Mouse (Mus musculus): Measurements from ENCODE around the gene Rad23a. TPM values are rescaled to one million over a fixed set of nuclear protein-coding genes. Genes with fewer than 3 reads are reported as not detected.

Gene Rad23a
- polyA plus RNA-seq, 1 experiment from 2014 or later = 122 TPM

- H3K4me1 ChIP-seq (ENCODE audit: control insufficient read depth, insufficient read depth, low read length) = peaks cover 3% of the 10 kb centered on the region
- no peaks in the 10 kb centered on the region for H3K36me3 ChIP-seq (ENCODE audit: control insufficient read depth, insufficient read depth, low read length)
- H3K27me3 ChIP-seq (ENCODE audit: control insufficient read depth, insufficient read depth, low read length) = no peaks in the 10 kb centered on the region
- ATAC-seq (ENCODE audit: insufficient read depth, low FRiP score) = peak; percentile 82
- H3K27ac ChIP-seq (ENCODE audit: low read length) = no peak overlapping the region
- peak overlapping the region; percentile 42 for H3K4me2 ChIP-seq (ENCODE audit: low read depth, low read length)
- H3K9ac ChIP-seq (ENCODE audit: low read length) = peak overlapping the region; percentile 51; the same call in 1 of the 2 replicates
- H3K9me3 ChIP-seq (replicated peaks; ENCODE audit: control insufficient read depth, low read length) = no peaks in the 10 kb centered on the region
- under 1% methylated on average over 18 of the region's 18 CpGs for WGBS
- H3K4me3 ChIP-seq (replicated peaks; ENCODE audit: low read length) = peak overlapping the region; percentile 20; the same call in 1 of the 2 replicates
Measured at GRCm38 (mm10) chr8:84823653-84824052, 16.8 kb downstream of the Rad23a start.

GRCm38 (mm10) chr8:84822723-84823122 is 17.7 kb downstream of the Rad23a start, which contains the start of gene Dand5:
Gene Dand5, minus strand, starts transcription at chr8:84822823.
- Histone ChIP-seq H3K36me3 (ENCODE audit: control insufficient read depth, insufficient read depth, low read length) (no peaks in the 10 kb centered on the region), H3K9me3 (replicated peaks; ENCODE audit: control insufficient read depth, low read length) (no peaks in the 10 kb centered on the region), H3K27me3 (ENCODE audit: control insufficient read depth, insufficient read depth, low read length) (no peaks in the 10 kb centered on the region), H3K9ac (ENCODE audit: low read length) (peak within 1 kb of the TSS; percentile 51; the same call in 1 of the 2 replicates), H3K4me3 (replicated peaks; ENCODE audit: low read length) (peak within 1 kb of the TSS; percentile 20; the same call in 1 of the 2 replicates), H3K27ac (ENCODE audit: low read length) (no peak within 1 kb of the TSS), H3K4me2 (ENCODE audit: low read depth, low read length) (peak within 1 kb of the TSS; percentile 42), H3K4me1 (ENCODE audit: control insufficient read depth, insufficient read depth, low read length) (peaks cover 3% of the 10 kb centered on the region)
- 47% methylated on average over 3 of the region's 3 CpGs for WGBS
- no peak for ATAC-seq (ENCODE audit: insufficient read depth, low FRiP score)

GRCm38 (mm10) chr8:84816117-84816516 is 24.3 kb downstream of the Rad23a start:
- Histone ChIP-seq H3K4me1 (ENCODE audit: control insufficient read depth, insufficient read depth, low read length) (peaks cover 8% of the 10 kb centered on the region; the same call in 1 of the 2 replicates), H3K36me3 (ENCODE audit: control insufficient read depth, insufficient read depth, low read length) (no peaks in the 10 kb centered on the region), H3K27me3 (ENCODE audit: control insufficient read depth, insufficient read depth, low read length) (peaks cover 6% of the 10 kb centered on the region), H3K9ac (ENCODE audit: low read length) (no peak overlapping the region), H3K4me3 (replicated peaks; ENCODE audit: low read length) (no peak overlapping the region), H3K27ac (ENCODE audit: low read length) (no peak overlapping the region), H3K9me3 (replicated peaks; ENCODE audit: control insufficient read depth, low read length) (no peaks in the 10 kb centered on the region), H3K4me2 (ENCODE audit: low read depth, low read length) (no peak overlapping the region)
- ATAC-seq (ENCODE audit: insufficient read depth, low FRiP score) = no peak
- WGBS = 76% methylated on average over 17 of the region's 17 CpGs

- Histone ChIP-seq H3K27ac (ENCODE audit: low read length) (no peak overlapping the region), H3K9me3 (replicated peaks; ENCODE audit: control insufficient read depth, low read length) (no peaks in the 10 kb centered on the region), H3K27me3 (ENCODE audit: control insufficient read depth, insufficient read depth, low read length) (peaks cover 6% of the 10 kb centered on the region), H3K4me1 (ENCODE audit: control insufficient read depth, insufficient read depth, low read length) (peaks cover 10% of the 10 kb centered on the region; the same call in 1 of the 2 replicates), H3K4me2 (ENCODE audit: low read depth, low read length) (no peak overlapping the region), H3K9ac (ENCODE audit: low read length) (no peak overlapping the region), H3K36me3 (ENCODE audit: control insufficient read depth, insufficient read depth, low read length) (no peaks in the 10 kb centered on the region), H3K4me3 (replicated peaks; ENCODE audit: low read length) (no peak overlapping the region)
- peak; percentile 81 for ATAC-seq (ENCODE audit: insufficient read depth, low FRiP score)
- WGBS = 9% methylated on average over 9 of the region's 9 CpGs
Measured at GRCm38 (mm10) chr8:84815547-84815946, 24.9 kb downstream of the Rad23a start.

GRCm38 (mm10) chr8:84814555-84815441 is 25.7 kb downstream of the Rad23a start:
- peaks cover 6% of the 10 kb centered on the region for H3K27me3 ChIP-seq (ENCODE audit: control insufficient read depth, insufficient read depth, low read length)
- H3K4me2 ChIP-seq (ENCODE audit: low read depth, low read length) = no peak overlapping the region
- no peak overlapping the region for H3K4me3 ChIP-seq (replicated peaks; ENCODE audit: low read length)
- H3K9ac ChIP-seq (ENCODE audit: low read length) = no peak overlapping the region; the same call in 1 of the 2 replicates
- no peaks in the 10 kb centered on the region for H3K36me3 ChIP-seq (ENCODE audit: control insufficient read depth, insufficient read depth, low read length)
- 39% methylated on average over 19 of the region's 19 CpGs for WGBS
- ATAC-seq (ENCODE audit: insufficient read depth, low FRiP score) = no peak
- peaks cover 10% of the 10 kb centered on the region; the same call in 1 of the 2 replicates for H3K4me1 ChIP-seq (ENCODE audit: control insufficient read depth, insufficient read depth, low read length)
- no peak overlapping the region for H3K27ac ChIP-seq (ENCODE audit: low read length)
- no peaks in the 10 kb centered on the region for H3K9me3 ChIP-seq (replicated peaks; ENCODE audit: control insufficient read depth, low read length)

- H3K4me1 ChIP-seq (ENCODE audit: control insufficient read depth, insufficient read depth, low read length) = peaks cover 10% of the 10 kb centered on the region; the same call in 1 of the 2 replicates
- WGBS = 79% methylated on average over 11 of the region's 11 CpGs
- H3K36me3 ChIP-seq (ENCODE audit: control insufficient read depth, insufficient read depth, low read length) = no peaks in the 10 kb centered on the region
- H3K4me2 ChIP-seq (ENCODE audit: low read depth, low read length) = no peak overlapping the region
- no peak for ATAC-seq (ENCODE audit: insufficient read depth, low FRiP score)
- no peak overlapping the region for H3K27ac ChIP-seq (ENCODE audit: low read length)
- no peaks in the 10 kb centered on the region for H3K9me3 ChIP-seq (replicated peaks; ENCODE audit: control insufficient read depth, low read length)
- H3K27me3 ChIP-seq (ENCODE audit: control insufficient read depth, insufficient read depth, low read length) = peaks cover 6% of the 10 kb centered on the region
- no peak overlapping the region for H3K4me3 ChIP-seq (replicated peaks; ENCODE audit: low read length)
- H3K9ac ChIP-seq (ENCODE audit: low read length) = no peak overlapping the region
Measured at GRCm38 (mm10) chr8:84814240-84814554, 26.3 kb downstream of the Rad23a start.

- 80% methylated on average over 3 of the region's 3 CpGs for WGBS
- Histone ChIP-seq H3K9ac (ENCODE audit: low read length) (no peak overlapping the region), H3K36me3 (ENCODE audit: control insufficient read depth, insufficient read depth, low read length) (no peaks in the 10 kb centered on the region), H3K27ac (ENCODE audit: low read length) (no peak overlapping the region), H3K4me3 (replicated peaks; ENCODE audit: low read length) (no peak overlapping the region), H3K27me3 (ENCODE audit: control insufficient read depth, insufficient read depth, low read length) (peaks cover 6% of the 10 kb centered on the region), H3K4me2 (ENCODE audit: low read depth, low read length) (no peak overlapping the region), H3K9me3 (replicated peaks; ENCODE audit: control insufficient read depth, low read length) (no peaks in the 10 kb centered on the region), H3K4me1 (ENCODE audit: control insufficient read depth, insufficient read depth, low read length) (peaks cover 10% of the 10 kb centered on the region; the same call in 1 of the 2 replicates)
- ATAC-seq (ENCODE audit: insufficient read depth, low FRiP score) = no peak
Measured at GRCm38 (mm10) chr8:84813830-84814229, 26.6 kb downstream of the Rad23a start.

- Histone ChIP-seq H3K27me3 (ENCODE audit: control insufficient read depth, insufficient read depth, low read length) (peaks cover 6% of the 10 kb centered on the region), H3K9ac (ENCODE audit: low read length) (no peak overlapping the region), H3K4me1 (ENCODE audit: control insufficient read depth, insufficient read depth, low read length) (peaks cover 10% of the 10 kb centered on the region; the same call in 1 of the 2 replicates), H3K27ac (ENCODE audit: low read length) (no peak overlapping the region), H3K4me3 (replicated peaks; ENCODE audit: low read length) (no peak overlapping the region), H3K36me3 (ENCODE audit: control insufficient read depth, insufficient read depth, low read length) (no peaks in the 10 kb centered on the region), H3K4me2 (ENCODE audit: low read depth, low read length) (no peak overlapping the region), H3K9me3 (replicated peaks; ENCODE audit: control insufficient read depth, low read length) (no peaks in the 10 kb centered on the region)
- 0 out of 2 replicates have a peak, but pooled peaks have one; percentile 40 for ATAC-seq (ENCODE audit: insufficient read depth, low FRiP score)
- WGBS = under 1% methylated on average over 5 of the region's 5 CpGs
Measured at GRCm38 (mm10) chr8:84813059-84813458, 27.4 kb downstream of the Rad23a start.

GRCm38 (mm10) chr8:84811303-84811702 is 29.2 kb downstream of the Rad23a start:
- H3K4me2 ChIP-seq (ENCODE audit: low read depth, low read length) = peak overlapping the region; percentile 72
- no peaks in the 10 kb centered on the region for H3K9me3 ChIP-seq (replicated peaks; ENCODE audit: control insufficient read depth, low read length)
- H3K27me3 ChIP-seq (ENCODE audit: control insufficient read depth, insufficient read depth, low read length) = peaks cover 6% of the 10 kb centered on the region
- no peaks in the 10 kb centered on the region for H3K36me3 ChIP-seq (ENCODE audit: control insufficient read depth, insufficient read depth, low read length)
- H3K9ac ChIP-seq (ENCODE audit: low read length) = peak overlapping the region; percentile 52; the same call in 1 of the 2 replicates
- peak overlapping the region; percentile 41 for H3K4me3 ChIP-seq (replicated peaks; ENCODE audit: low read length)
- peak overlapping the region; percentile 38; the same call in 1 of the 2 replicates for H3K27ac ChIP-seq (ENCODE audit: low read length)
- WGBS = 21% methylated on average over 10 of the region's 10 CpGs
- no peak for ATAC-seq (ENCODE audit: insufficient read depth, low FRiP score)
- H3K4me1 ChIP-seq (ENCODE audit: control insufficient read depth, insufficient read depth, low read length) = peaks cover 10% of the 10 kb centered on the region; the same call in 1 of the 2 replicates
